Mouse (Mus musculus) embryonic fibroblast, embryonic 13.5 days (primary cell): ENCODE measurements around the gene Sept9. TPM values are rescaled to one million over a fixed set of nuclear protein-coding genes. Genes with fewer than 3 reads are reported as not detected.
"Not testable (repeated sequence)": the region's sequence is repeated elsewhere in the genome, so short reads cannot be mapped to it uniquely, and the experiment has no call there.

Experiments
- H3K27ac ChIP-seq: 2 replicates; pipeline ENCODE4 v1.5.1; 2012; ENCODE audit warnings: low read length, control low read depth, inconsistent platforms; ENCODE audit not compliant: insufficient read depth
- H3K4me1 ChIP-seq: 2 replicates; pipeline ENCODE4 v1.6.1; 2011; ENCODE audit warnings: low read length; ENCODE audit not compliant: control insufficient read depth, insufficient read depth
- H3K4me3 ChIP-seq: 2 replicates; pipeline ENCODE4 v1.5.1; 2011; ENCODE audit warnings: mild to moderate bottlenecking, control low read depth, low read length; ENCODE audit not compliant: insufficient read depth
- CTCF ChIP-seq: IDR thresholded peaks from 2 replicates; pipeline ENCODE4 v1.5.1; 2011; ENCODE audit warnings: mild to moderate bottlenecking, control low read depth, low read length, moderate library complexity, borderline replicate concordance; ENCODE audit not compliant: insufficient read depth
- POLR2A ChIP-seq: IDR thresholded peaks from 2 replicates; pipeline ENCODE4 v1.6.1; 2011; ENCODE audit warnings: low read depth, mild to moderate bottlenecking, control low read depth, low read length, moderate library complexity
- polyA plus RNA-seq: library from polyadenylated mRNA; stranded (reverse); fragments of >200 nt; gene quantifications from 2 replicates; pipeline ENCODE4 v1.2.4, GENCODE M21; 2011; ENCODE audit warnings: low read depth; ENCODE audit not compliant: missing spikeins, insufficient read length

Sept9 gene
- polyA plus RNA-seq, 1 experiment = 198 TPM

DNA sequence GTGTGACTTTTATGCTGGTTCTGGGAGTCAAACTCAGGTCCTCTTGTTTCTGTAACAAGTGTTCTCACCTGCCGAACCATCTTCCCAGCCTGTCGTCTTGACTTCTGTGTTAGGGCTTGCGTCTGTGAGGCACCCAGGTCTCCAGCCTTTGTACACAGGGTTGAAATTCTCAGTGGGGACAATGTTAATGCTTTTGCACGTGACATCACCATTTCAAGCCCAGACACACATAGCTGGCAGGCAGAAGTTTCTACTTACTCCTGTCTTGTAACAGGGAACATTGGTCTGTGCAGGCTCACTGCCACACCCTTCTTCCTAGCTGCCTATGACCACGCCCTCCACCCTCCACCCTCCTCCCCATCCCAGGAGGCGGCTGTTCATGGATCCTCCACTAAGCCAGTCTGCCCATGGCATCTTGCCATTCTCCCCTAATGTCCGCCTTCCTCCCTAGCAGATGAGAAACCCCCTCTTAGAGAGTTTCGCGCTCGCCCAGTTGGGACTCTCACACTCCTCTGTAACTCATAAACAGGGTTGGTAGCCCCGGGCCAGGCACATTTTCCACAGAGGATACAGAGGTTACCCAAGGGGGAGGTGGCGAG, 124.6 kb downstream of the Sept9 start:
- Histone ChIP-seq H3K27ac (no peak overlapping the region), H3K4me1 (peaks cover 26% of the 10 kb centered on the region), H3K4me3 (no peak overlapping the region)
- TF ChIP-seq CTCF = no peak
- no peak for TF ChIP-seq POLR2A

DNA sequence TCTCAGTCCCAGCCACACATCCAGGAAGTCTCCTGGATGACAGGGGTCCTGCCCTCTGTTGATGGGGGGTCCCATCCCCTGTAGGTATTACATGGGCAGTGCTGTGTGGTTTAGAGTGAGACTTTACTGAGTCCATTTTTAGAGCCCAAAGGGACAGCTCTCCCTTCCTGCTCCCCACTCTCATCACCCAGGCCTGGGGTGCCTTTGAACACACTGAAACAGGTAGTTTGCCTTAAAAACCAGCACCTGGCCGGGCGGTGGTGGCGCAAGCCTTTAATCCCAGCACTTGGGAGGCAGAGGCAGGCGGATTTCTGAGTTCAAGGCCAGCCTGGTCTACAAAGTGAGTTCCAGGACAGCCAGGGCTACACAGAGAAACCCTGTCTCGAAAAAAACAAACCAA, 125.3 kb downstream of the Sept9 start:
- not testable (repeated sequence) for H3K27ac ChIP-seq, H3K4me3 ChIP-seq
- peaks cover 22% of the 10 kb centered on the region for H3K4me1 ChIP-seq

DNA sequence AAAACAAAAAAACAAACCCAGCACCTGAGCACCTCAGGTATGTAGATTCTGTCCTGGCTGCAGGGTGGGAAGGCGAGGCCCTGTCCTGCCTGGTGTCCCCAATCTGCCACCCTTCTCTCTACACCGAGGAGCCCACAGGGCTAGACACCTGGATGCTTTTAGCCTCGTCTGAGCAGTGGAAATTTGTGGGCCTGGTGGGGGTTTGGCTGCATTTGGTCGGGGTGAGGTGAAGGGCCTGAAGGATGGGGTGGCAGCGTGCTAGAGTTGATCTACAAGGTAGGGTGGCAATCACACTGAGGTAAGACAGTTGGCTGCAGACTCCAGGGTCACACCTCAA, 125.6 kb downstream of the Sept9 start:
- Histone ChIP-seq H3K4me1 (peaks cover 24% of the 10 kb centered on the region), H3K4me3 (no peak overlapping the region), H3K27ac (no peak overlapping the region)
- TF ChIP-seq POLR2A (no peak), CTCF (no peak)

DNA sequence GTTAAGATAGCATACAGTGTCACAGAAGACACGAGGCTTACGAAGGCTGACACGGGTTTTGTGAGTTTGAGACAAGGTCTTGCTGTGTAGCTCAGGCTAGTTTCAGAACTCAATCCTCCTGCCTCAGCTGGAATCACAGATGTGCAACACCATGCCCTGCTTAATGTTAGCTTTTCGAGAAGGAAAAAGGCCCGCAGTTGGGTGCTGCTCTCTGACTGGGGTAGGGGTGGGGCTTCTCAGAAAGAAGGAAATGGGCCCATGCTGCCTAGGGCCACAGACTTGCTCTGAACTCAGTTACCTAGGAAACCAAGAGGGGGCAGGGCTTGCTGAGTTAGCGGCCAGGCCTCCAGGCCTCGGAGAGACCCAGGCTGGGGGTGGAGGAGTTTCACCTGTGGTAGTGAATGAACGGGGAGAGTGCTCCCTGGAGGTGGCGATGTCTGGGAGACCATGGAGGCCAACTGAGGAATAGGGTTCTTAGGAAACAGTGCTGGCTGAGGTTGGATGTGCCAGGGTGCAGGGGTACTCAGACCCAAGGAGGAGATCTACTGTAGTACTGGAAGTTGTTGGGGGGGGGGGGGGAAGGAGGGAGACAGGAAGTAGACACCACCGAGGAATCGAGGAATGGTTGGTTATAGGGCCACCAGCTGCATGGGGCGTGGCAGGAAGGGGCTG, 126.1 kb downstream of the Sept9 start:
- Histone ChIP-seq H3K27ac (no peak overlapping the region), H3K4me1 (peaks cover 24% of the 10 kb centered on the region), H3K4me3 (no peak overlapping the region)
- TF ChIP-seq POLR2A (no peak), CTCF (no peak)

DNA sequence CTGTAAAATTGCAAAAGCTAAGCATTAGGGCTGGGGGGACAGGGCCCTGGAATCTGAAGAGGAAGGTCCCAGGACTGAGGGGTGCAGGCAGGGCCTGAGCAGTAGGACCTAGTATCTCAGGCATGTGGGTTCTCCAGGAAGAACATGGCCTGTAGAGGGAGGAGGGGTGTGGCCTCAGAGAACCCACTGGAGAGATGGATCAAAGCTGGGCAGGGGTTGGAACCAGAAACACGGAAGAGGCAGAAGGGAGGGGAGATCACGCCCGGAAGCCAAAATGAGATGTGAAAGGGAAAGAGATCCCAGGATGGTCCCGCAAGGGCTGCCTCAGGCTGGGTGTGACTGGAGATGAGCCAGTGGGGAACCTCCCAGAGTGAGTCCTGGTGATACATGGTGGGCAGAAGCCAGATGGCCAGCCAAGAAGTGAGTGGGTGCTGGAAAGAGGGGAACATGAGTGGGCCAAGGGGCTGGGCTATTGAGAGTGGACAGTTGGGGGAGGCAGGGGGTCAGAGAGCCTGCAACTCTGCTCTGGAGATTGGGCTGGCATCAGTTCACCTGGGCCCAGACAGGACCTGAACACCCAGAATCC, 126.8 kb downstream of the Sept9 start:
- H3K27ac ChIP-seq = no peak overlapping the region
- no peak overlapping the region for H3K4me3 ChIP-seq
- H3K4me1 ChIP-seq = peaks cover 27% of the 10 kb centered on the region
- TF ChIP-seq POLR2A = no peak
- TF ChIP-seq CTCF = no peak

DNA sequence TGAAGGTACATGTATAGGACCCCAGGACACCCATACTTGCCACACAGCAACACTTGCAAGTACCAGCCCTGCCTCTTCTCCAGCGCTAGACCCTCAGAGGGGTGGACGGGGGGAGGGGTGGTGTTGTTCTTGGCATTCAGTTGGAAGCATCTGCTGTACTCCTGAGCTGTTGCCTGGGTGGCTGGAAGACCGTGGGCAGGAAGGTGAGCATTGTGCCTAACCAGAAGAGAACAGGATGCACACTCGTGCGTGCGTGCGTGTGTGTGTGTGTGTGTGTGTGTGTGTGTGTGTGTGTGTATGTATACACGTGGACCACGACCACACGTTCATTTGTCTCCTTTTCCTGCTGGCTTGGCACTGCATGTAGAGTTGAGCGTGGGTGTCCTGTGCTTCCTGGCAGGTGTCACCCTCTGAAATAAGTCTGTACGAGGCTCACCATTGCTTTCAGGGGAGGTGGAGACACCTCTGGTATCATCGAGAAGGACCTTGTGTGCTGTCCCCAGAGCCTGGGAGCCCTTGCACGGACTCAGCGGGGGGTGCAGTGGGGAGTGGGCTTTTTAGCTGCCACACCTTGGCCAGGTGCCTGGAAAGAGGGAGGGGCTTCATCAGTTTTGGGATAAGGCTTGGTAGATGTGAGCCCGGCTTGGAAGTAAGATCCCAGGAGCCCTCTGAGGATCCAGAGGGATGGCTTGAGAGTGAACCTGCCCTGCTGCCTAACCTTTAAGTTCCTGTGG, 127.6 kb downstream of the Sept9 start:
- Histone ChIP-seq H3K27ac (no peak overlapping the region), H3K4me1 (peaks cover 33% of the 10 kb centered on the region), H3K4me3 (no peak overlapping the region)
- TF ChIP-seq POLR2A = no peak
- no peak for TF ChIP-seq CTCF

DNA sequence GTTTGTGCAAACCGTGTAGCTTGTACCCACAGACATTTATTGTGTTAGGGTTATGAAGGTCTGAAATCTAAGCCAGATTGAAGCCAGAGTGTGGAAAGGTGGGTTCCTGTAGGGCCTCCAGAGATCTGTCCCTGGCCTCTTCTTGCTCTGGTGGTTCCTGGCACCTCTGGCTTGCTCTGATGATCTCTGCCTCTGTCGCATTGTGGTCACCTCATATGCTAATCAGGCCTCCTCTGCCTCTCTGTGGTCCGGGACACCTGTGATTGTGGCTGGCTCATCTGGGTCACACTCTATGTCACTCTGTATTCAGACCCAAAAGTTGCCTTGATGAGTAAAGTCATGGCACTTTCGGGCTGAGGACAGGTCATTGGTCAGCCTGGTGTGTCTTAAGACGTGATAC, 128.2 kb downstream of the Sept9 start:
- Histone ChIP-seq H3K4me3 (no peak overlapping the region), H3K4me1 (peaks cover 33% of the 10 kb centered on the region), H3K27ac (no peak overlapping the region)
- TF ChIP-seq CTCF (no peak), POLR2A (no peak)

DNA sequence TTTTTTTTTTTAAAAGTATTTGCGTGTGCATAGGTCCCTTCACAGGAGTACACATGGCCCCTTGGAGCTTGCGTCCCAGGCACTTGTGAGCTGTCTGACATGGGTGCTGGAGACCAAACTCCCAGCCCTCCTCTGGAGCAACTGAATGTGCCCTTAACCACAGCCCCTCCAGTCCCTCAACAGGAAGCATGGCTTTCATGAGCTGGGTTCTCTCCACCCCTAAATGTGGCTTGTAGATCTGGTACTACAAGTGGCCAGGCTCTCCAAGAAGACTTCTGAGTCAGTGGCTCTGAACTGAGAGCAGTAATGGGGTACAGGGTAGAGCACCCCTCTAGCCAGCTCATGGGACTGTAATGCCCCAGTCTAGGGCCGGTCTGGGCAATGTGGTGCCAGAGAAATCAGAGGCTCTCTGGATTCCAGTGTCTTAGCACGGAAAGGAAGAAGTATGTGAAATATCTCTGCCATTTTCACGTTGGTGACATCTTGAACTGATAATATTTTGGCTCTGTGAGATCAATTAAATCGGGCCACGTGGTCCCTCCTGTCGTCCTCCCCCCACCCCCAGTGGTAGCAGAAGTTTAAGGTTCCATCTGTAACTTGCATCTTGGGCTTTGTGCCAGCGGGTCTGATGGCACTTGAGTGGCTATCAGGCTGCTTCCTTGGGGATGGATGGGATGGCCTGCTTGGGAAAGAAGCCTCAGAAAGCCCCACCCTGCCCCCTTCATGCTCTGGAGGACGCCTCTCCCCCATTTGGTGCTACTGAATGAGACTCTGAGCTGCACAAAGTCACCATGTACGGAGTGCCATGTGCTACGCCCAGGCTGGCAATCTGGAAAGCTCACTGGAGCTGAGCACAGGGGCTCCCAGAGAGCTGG, 130.9 kb downstream of the Sept9 start:
- Histone ChIP-seq H3K4me3 (no peak overlapping the region), H3K4me1 (peaks cover 34% of the 10 kb centered on the region), H3K27ac (peak overlapping the region; percentile 81)
- no peak for TF ChIP-seq CTCF
- no peak for TF ChIP-seq POLR2A

DNA sequence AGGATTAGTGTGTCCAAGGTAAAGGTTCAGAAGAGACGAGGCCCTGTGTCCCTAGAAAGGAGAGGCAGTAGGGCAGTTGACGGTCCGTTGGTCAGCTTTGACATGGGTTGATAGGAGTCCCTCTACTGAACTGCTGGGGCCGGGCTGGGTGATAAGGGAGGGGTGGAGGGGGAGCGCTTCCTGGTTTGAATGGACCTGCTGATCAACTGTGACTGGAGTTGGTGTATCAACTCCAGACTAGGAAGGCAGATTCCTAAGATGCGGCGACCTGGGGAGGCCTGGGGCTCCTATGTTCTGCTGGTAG, 131.4 kb downstream of the Sept9 start:
- Histone ChIP-seq H3K27ac (peak overlapping the region; percentile 81), H3K4me1 (peaks cover 32% of the 10 kb centered on the region), H3K4me3 (no peak overlapping the region)
- TF ChIP-seq CTCF (no peak), POLR2A (no peak)
